Mouse (Mus musculus): ENCODE measurements around the gene Yipf3. TPM values are rescaled to one million over a fixed set of nuclear protein-coding genes. Genes with fewer than 3 reads are reported as not detected.
A peak's percentile ranks its signal among the peaks of the same experiment; 100 is the strongest.

Yipf3 gene
- polyA plus RNA-seq, 1 experiment, result 78.3 TPM

DNA sequence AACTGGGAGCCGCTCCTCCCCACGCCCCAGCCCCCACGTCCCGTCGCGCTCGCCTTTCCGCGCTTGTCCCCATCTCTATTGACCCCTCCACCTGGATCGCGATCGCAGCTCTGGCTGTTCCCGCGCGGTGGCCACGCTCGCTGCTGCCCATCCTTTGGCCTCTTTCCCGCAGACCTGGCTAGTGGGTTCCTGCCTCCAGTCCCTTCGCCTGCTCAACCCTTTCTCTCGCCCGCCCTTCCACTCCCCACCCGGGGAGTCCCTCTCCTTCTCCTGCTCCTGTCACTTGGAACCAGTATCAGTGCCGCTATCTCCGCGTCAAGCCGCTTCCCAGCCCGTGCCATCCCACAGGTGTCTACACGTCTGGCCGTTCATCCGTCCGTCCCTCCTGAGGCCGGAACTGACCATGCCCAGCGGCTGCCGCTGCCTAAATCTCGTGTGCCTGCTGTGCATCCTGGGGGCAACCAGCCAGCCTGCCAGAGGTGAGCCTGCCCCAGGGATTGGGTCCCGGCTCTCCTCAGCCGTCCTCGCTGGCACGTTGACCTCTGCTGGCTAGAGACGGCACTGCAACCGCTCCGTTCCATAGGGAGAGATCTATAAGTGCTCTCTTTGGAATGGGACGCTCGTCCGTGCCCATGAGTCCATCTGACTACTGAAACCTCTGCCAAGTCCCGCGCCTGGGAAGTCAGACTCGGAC, 50.5 kb downstream of the Yipf3 start:
- TF ChIP-seq MYOG (IDR thresholded peaks at IDR 0.05; ENCODE audit: control insufficient read depth, extremely low read depth, insufficient read length) (no peak), CTCF (IDR thresholded peaks at IDR 0.05; ENCODE audit: control insufficient read depth, insufficient read depth, insufficient read length) (peak; percentile 88)
- no peaks in the 10 kb centered on the region for H3K79me3 ChIP-seq (ENCODE audit: low read depth)
- H3ac ChIP-seq (ENCODE audit: control insufficient read depth, insufficient read length, low read depth), result peak overlapping the region; percentile 62
- peak overlapping the region; percentile 43 for H3K4me3 ChIP-seq (ENCODE audit: insufficient read depth, poor library complexity, severe bottlenecking)
- peaks cover 9% of the 10 kb centered on the region for H3K27me3 ChIP-seq (ENCODE audit: control insufficient read depth, insufficient read depth, insufficient read length)
- H3K36me3 ChIP-seq (ENCODE audit: control insufficient read depth, insufficient read depth), result no peaks in the 10 kb centered on the region
- no peaks in the 10 kb centered on the region for H3K79me2 ChIP-seq (ENCODE audit: control insufficient read depth, insufficient read depth)

DNA sequence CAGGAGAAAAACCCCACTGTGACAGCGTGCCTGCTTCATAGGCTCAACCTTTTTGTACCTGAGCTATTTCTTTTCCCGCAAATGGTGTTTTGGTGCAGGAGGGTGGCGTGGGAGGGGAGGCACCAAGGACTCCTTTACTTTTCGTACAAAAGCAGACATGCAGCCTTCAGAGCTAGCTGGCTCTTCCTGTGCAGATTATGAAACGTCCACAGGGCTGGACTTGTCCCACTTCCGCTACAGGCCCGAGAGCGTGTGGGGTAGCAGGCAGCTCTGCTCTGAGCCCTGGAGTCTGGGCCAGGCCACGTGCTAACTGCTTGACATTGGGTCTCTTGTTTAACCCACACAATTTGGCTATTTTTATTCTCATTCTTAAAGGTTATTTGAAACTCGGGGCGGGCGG, 54.0 kb downstream of the Yipf3 start:
- peaks cover 2% of the 10 kb centered on the region for H3K27me3 ChIP-seq (ENCODE audit: control insufficient read depth, insufficient read depth, insufficient read length)

More for the DNA sequence above, 54.0 kb downstream of the Yipf3 start:
- no peak for TF ChIP-seq FOSL1 (IDR thresholded peaks at IDR 0.05; ENCODE audit: insufficient read depth, low read length, poor library complexity, severe bottlenecking)
- TF ChIP-seq MAX (IDR thresholded peaks at IDR 0.05), result no peak
- TF ChIP-seq CTCF (IDR thresholded peaks at IDR 0.05; ENCODE audit: control insufficient read depth, insufficient read depth, insufficient read length), result no peak
- TF ChIP-seq USF1 (IDR thresholded peaks at IDR 0.05; ENCODE audit: low read depth), result no peak
- no peak for TF ChIP-seq MYOD1 (IDR thresholded peaks at IDR 0.05; ENCODE audit: control insufficient read depth, insufficient read length, low read depth)
- no peak for TF ChIP-seq MYOG (IDR thresholded peaks at IDR 0.05; ENCODE audit: control insufficient read depth, extremely low read depth, insufficient read length)
- no peak for TF ChIP-seq CEBPB (IDR thresholded peaks at IDR 0.05; ENCODE audit: low read depth)
- Histone ChIP-seq H3K4me3 (ENCODE audit: insufficient read depth, poor library complexity, severe bottlenecking) (no peak overlapping the region), H3K79me2 (ENCODE audit: control insufficient read depth, insufficient read depth) (no peaks in the 10 kb centered on the region), H3K36me3 (ENCODE audit: control insufficient read depth, insufficient read depth) (no peaks in the 10 kb centered on the region), H3K79me3 (ENCODE audit: low read depth) (no peaks in the 10 kb centered on the region), H3ac (ENCODE audit: control insufficient read depth, insufficient read length, low read depth) (no peak overlapping the region)

Small RNA genes lying within 50 kb of the gene (microRNA-seq; reads per million reads assigned to microRNA genes)
- gene Mir693 (ENCODE audit: borderline microRNAs expressed), result 0.40 reads per million, percentile 3 among the genes with 10 or more reads in this experiment

Other genes starting within 250 kb of the Yipf3 start
- 52.5 TPM for gene Vegfa, start 215.7 kb upstream of the Yipf3 start, polyA plus RNA-seq (2012; fragmentation: generic; extraction: Trizol)
- gene Mrps18a, start 137.1 kb upstream of the Yipf3 start, polyA plus RNA-seq (2012; fragmentation: generic; extraction: Trizol), result 136 TPM
- gene Rsph9, start 103.9 kb upstream of the Yipf3 start, polyA plus RNA-seq (2012; fragmentation: generic; extraction: Trizol), result 2.5 TPM
- gene Mad2l1bp, start 94.5 kb upstream of the Yipf3 start, polyA plus RNA-seq (2012; fragmentation: generic; extraction: Trizol), result 29.6 TPM
- 14.4 TPM for gene Gtpbp2, start 87.0 kb upstream of the Yipf3 start, polyA plus RNA-seq (2012; fragmentation: generic; extraction: Trizol)
- 14.4 TPM for gene Polh, start 45.4 kb upstream of the Yipf3 start, polyA plus RNA-seq (2012; fragmentation: generic; extraction: Trizol)
- gene Xpo5, start 45.3 kb upstream of the Yipf3 start, polyA plus RNA-seq (2012; fragmentation: generic; extraction: Trizol), result 46.1 TPM
- gene Polr1c, start within 50 bp of the Yipf3 start, polyA plus RNA-seq (2012; fragmentation: generic; extraction: Trizol), result 125 TPM
- gene Lrrc73, start 5.5 kb downstream of the Yipf3 start, polyA plus RNA-seq (2012; fragmentation: generic; extraction: Trizol), result 5.3 TPM
- 79.3 TPM for gene Tjap1, start 34.9 kb downstream of the Yipf3 start, polyA plus RNA-seq (2012; fragmentation: generic; extraction: Trizol)
- 14.7 TPM for gene Dlk2, start 49.3 kb downstream of the Yipf3 start, polyA plus RNA-seq (2012; fragmentation: generic; extraction: Trizol)
- 4.0 TPM for gene Abcc10, start 80.3 kb downstream of the Yipf3 start, polyA plus RNA-seq (2012; fragmentation: generic; extraction: Trizol)
- 3.4 TPM for gene Zfp318, start 135.7 kb downstream of the Yipf3 start, polyA plus RNA-seq (2012; fragmentation: generic; extraction: Trizol)
- not detected for gene Crip3, start 180.8 kb downstream of the Yipf3 start, polyA plus RNA-seq (2012; fragmentation: generic; extraction: Trizol)
- gene Slc22a7, start 190.4 kb downstream of the Yipf3 start, polyA plus RNA-seq (2012; fragmentation: generic; extraction: Trizol), result not detected
- gene Ttbk1, start 239.6 kb downstream of the Yipf3 start, polyA plus RNA-seq (2012; fragmentation: generic; extraction: Trizol), result 0.01 TPM
- gene Dnph1, start 248.6 kb downstream of the Yipf3 start, polyA plus RNA-seq (2012; fragmentation: generic; extraction: Trizol), result 68.0 TPM